Comparison of ENCODE assay signal across 26 mouse cellular contexts in the genomic region with DNA sequence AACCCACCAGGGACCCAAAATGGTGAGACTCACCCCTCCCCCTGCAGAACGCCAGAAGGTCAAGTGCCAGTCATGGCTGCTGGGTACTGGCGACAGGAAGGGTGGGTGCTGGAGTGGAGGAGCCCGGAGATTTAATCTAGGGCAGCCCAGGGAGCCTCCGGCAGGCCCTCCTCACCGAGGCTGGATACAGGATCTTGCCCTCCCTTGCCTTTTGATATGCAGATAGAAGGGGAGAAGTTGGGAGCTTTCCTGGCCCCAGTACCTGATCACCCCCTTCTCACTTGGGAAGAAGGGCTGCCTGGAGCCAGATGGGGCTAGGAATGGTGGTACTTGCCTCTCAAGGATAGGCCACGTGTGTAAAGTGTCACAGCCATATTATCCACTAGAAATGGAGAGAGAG. TPM values are rescaled to one million over a fixed set of nuclear protein-coding genes. Genes with fewer than 3 reads are reported as not detected.
DNase-seq lines count a peak whose midpoint lies in the region; ATAC-seq and TF ChIP-seq lines count a peak whose summit lies in the region.
"Had no signal": no experiment of that assay in that cellular context is flagged by ENCODE, and none has a peak within 500 bp of the region (broad histone marks: within the 10 kb centered on the region; RNA-seq: fewer than 3 reads in every experiment).

No protein-coding gene starts in this region.

- DNase-seq in heart, adult 9 months (ENCODE audit: low spot score in 2 of 2) = no peak
- peak; percentile 31 for DNase-seq in retina, postnatal 1 day
- no peak for DNase-seq in retina, embryonic 14.5 days (ENCODE audit: low spot score)
- no peak for DNase-seq in ES-E14 (ENCODE audit: low read depth, low spot score)
- DNase-seq in limb, embryonic 10.5 days (ENCODE audit: low spot score) = no peak
- DNase-seq: adrenal gland, postnatal 14 days; cerebellum, adult 11-12 months; cerebellum, adult 9-11 months; cerebellum, postnatal 36 days; gastrocnemius, postnatal 10 days; heart, adult 2 months; kidney, adult 8-10 months had no signal

- no peaks in the 10 kb centered on the region for H3K36me3 ChIP-seq in heart, embryonic 13.5 days
- no peaks in the 10 kb centered on the region for H3K36me3 ChIP-seq in ES-E14 (ENCODE audit: control insufficient read depth, insufficient read depth, low read length, poor library complexity, severe bottlenecking)
- H3K36me3 ChIP-seq in limb, embryonic 10.5 days = no peaks in the 10 kb centered on the region
- H3K36me3 ChIP-seq: embryonic facial prominence, embryonic 15.5 days; forebrain, embryonic 10.5 days; forebrain, embryonic 15.5 days; heart, embryonic 15.5 days; hindbrain, embryonic 10.5 days had no signal

- peaks cover 11% of the 10 kb centered on the region; the same call in 1 of the 2 replicates for H3K27me3 ChIP-seq in heart, embryonic 13.5 days (replicated peaks)
- peaks cover 49% of the 10 kb centered on the region for H3K27me3 ChIP-seq in limb, embryonic 10.5 days (ENCODE audit: low read depth, poor library complexity, severe bottlenecking)
- H3K27me3 ChIP-seq: embryonic facial prominence, embryonic 15.5 days; forebrain, embryonic 15.5 days had no signal

- no peaks in the 10 kb centered on the region for H3K9me3 ChIP-seq in heart, embryonic 13.5 days
- no peaks in the 10 kb centered on the region for H3K9me3 ChIP-seq in ES-E14 (ENCODE audit: control insufficient read depth, insufficient read depth, low read depth, low read length)
- H3K9me3 ChIP-seq in limb, embryonic 10.5 days (replicated peaks) = no peaks in the 10 kb centered on the region
- H3K9me3 ChIP-seq: embryonic facial prominence, embryonic 15.5 days; forebrain, embryonic 10.5 days; forebrain, embryonic 15.5 days; heart, embryonic 15.5 days; hindbrain, embryonic 10.5 days had no signal

- 7% methylated on average over 6 of the region's 6 CpGs for WGBS in heart, embryonic 13.5 days
- WGBS in limb, embryonic 10.5 days = 2% methylated on average over 6 of the region's 6 CpGs

- H3K4me2 ChIP-seq in heart, embryonic 13.5 days = 0 out of 2 replicates have a peak overlapping the region, but pooled peaks have one; percentile 1
- H3K4me2 ChIP-seq: embryonic facial prominence, embryonic 15.5 days; forebrain, embryonic 15.5 days; heart, embryonic 15.5 days; hindbrain, embryonic 14.5 days had no signal

- no peak overlapping the region for H3K27ac ChIP-seq in heart, embryonic 13.5 days (replicated peaks)
- peak overlapping the region; percentile 18; the same call in 1 of the 2 replicates for H3K27ac ChIP-seq in ES-E14 (ENCODE audit: insufficient read depth, low read depth, low read length, poor library complexity, severe bottlenecking)
- H3K27ac ChIP-seq in limb, embryonic 10.5 days = no peak overlapping the region
- H3K27ac ChIP-seq: embryonic facial prominence, embryonic 15.5 days; forebrain, embryonic 10.5 days; forebrain, embryonic 15.5 days; heart, adult 2 months; heart, embryonic 15.5 days; hindbrain, embryonic 10.5 days; hindbrain, embryonic 14.5 days had no signal

- in situ Hi-C loops in ES-E14 (cut with MboI; ENCODE audit: low sequenced_read_pairs in 2 of 2, unreplicated experiment in 2 of 2) = no loop called here

- H3K4me1 ChIP-seq in heart, embryonic 13.5 days = peaks cover 33% of the 10 kb centered on the region
- H3K4me1 ChIP-seq in ES-E14 (ENCODE audit: control insufficient read depth in 2 of 2, insufficient read depth in 2 of 2, low read length in 2 of 2, poor library complexity in 1 of 2) = peaks cover 8 to 24% of the 10 kb centered on the region in 2 experiments
- peaks cover 18% of the 10 kb centered on the region; the same call in 1 of the 2 replicates for H3K4me1 ChIP-seq in limb, embryonic 10.5 days

- H3K4me3 ChIP-seq in heart, embryonic 13.5 days = no peak overlapping the region
- no peak overlapping the region for H3K4me3 ChIP-seq in ES-E14 (ENCODE audit: insufficient read depth in 1 of 2, low read depth in 1 of 2, low read length in 2 of 2, poor library complexity in 1 of 2, severe bottlenecking in 1 of 2)
- H3K4me3 ChIP-seq in limb, embryonic 10.5 days = no peak overlapping the region
- H3K4me3 ChIP-seq: embryonic facial prominence, embryonic 15.5 days; erythroblast, embryonic 14.5 days; forebrain, embryonic 10.5 days; forebrain, embryonic 15.5 days; heart, adult 2 months; heart, embryonic 15.5 days; hindbrain, embryonic 10.5 days had no signal

- no peak overlapping the region for H3K9ac ChIP-seq in heart, embryonic 13.5 days
- no peak overlapping the region; the same call in 1 of the 2 replicates for H3K9ac ChIP-seq in ES-E14 (ENCODE audit: insufficient read depth, low read depth, low read length, poor library complexity, severe bottlenecking)
- H3K9ac ChIP-seq: embryonic facial prominence, embryonic 15.5 days; forebrain, embryonic 15.5 days; heart, embryonic 15.5 days; hindbrain, embryonic 14.5 days had no signal

- ATAC-seq in heart, embryonic 13.5 days (ENCODE audit: extremely low read depth, insufficient number of reproducible peaks, low FRiP score, low TSS enrichment) = no peak
- no peak for ATAC-seq in frontal cortex, adult (ENCODE audit: low TSS enrichment)
- ATAC-seq: activated CD4-positive, CD25-positive, alpha-beta regulatory T cell, adult 4 months; forebrain, embryonic 15.5 days; intestine, postnatal 0 days had no signal

TF ChIP-seq in ES-E14, 5 proteins besides CTCF, POLR2A, EP300 and RAD21:
- TF ChIP-seq ZNF384 (IDR thresholded peaks at IDR 0.05; ENCODE audit: low read depth, low read length) = no peak
- TF ChIP-seq HCFC1 (IDR thresholded peaks at IDR 0.05; ENCODE audit: borderline replicate concordance, insufficient read depth, low read length) = no peak
- TF ChIP-seq MAFK (IDR thresholded peaks at IDR 0.05; ENCODE audit: insufficient read depth, low read depth, low read length) = no peak
- TF ChIP-seq ZC3H11A (IDR thresholded peaks at IDR 0.05; ENCODE audit: borderline replicate concordance, low read depth, low read length) = no peak
- TF ChIP-seq CHD2 (IDR thresholded peaks at IDR 0.05; ENCODE audit: low read depth, low read length) = no peak

RNA-seq across cellular contexts. Expression of gene Mesp2, which starts 7.8 kb away (rescaled TPM):
- 0.21 and 0.41 TPM in 2 replicates for polyA plus RNA-seq in heart, embryonic 13.5 days (2015; fragmentation: Nextera tagmentation; extraction: Ambion mirVana)
- total RNA-seq in ES-E14 (2012; rRNA removed) = 1.0 and 1.2 TPM in 2 replicates
- 0.21 TPM in 1 of 2 replicates, not detected in the other for polyA plus RNA-seq in limb, embryonic 10.5 days (2016; fragmentation: Nextera tagmentation; extraction: Ambion mirVana)
- polyA plus RNA-seq: activated CD4-positive, CD25-positive, alpha-beta regulatory T cell, adult 4 months; erythroblast, embryonic 14.5 days had no signal

RNA-seq across cellular contexts. Expression of gene Mesp1, which starts 24.7 kb away (rescaled TPM):
- 0.15 TPM in 1 of 2 replicates, not detected in the other for polyA plus RNA-seq in heart, embryonic 13.5 days (2015; fragmentation: Nextera tagmentation; extraction: Ambion mirVana)
- total RNA-seq in ES-E14 (2012; rRNA removed) = 0.27 TPM in 1 of 2 replicates, not detected in the other
- polyA plus RNA-seq in limb, embryonic 10.5 days (2016; fragmentation: Nextera tagmentation; extraction: Ambion mirVana) = not detected in 2 replicates
- total RNA-seq: adrenal gland, adult 18-20 months; adrenal gland, postnatal 14 days; gastrocnemius, postnatal 10 days; gastrocnemius, postnatal 4 days; heart, adult 2 months; heart, postnatal 25 days had no signal
- polyA plus RNA-seq: activated CD4-positive, CD25-positive, alpha-beta regulatory T cell, adult 4 months; forebrain, embryonic 10.5 days; forebrain, embryonic 15.5 days; heart, adult 2 months; heart, embryonic 15.5 days; hindbrain, embryonic 10.5 days; hindbrain, embryonic 14.5 days had no signal

RNA-seq across cellular contexts. Expression of gene Anpep, which starts 42.5 kb away (rescaled TPM):
- polyA plus RNA-seq in heart, embryonic 13.5 days (2015; fragmentation: Nextera tagmentation; extraction: Ambion mirVana) = 7.3 and 7.9 TPM in 2 replicates
- 11.4 and 15.4 TPM in 2 replicates for total RNA-seq in ES-E14 (2012; rRNA removed)
- 8.1 and 9.7 TPM in 2 replicates for polyA plus RNA-seq in limb, embryonic 10.5 days (2016; fragmentation: Nextera tagmentation; extraction: Ambion mirVana)
- polyA plus RNA-seq: activated CD4-positive, CD25-positive, alpha-beta regulatory T cell, adult 4 months had no signal
